Mouse (Mus musculus) left cerebral cortex, postnatal 10 days (tissue): ENCODE data around the gene Sidt2. TPM values are rescaled to one million over a fixed set of nuclear protein-coding genes. Genes with fewer than 3 reads are reported as not detected.

ENCODE experiments used
- DNase-seq, 2 experiments: peaks; one replicate each; pipeline ENCODE4 v3.0.0; 2021 to 2022; ENCODE audit warnings: low spot score in 2 of 2, mixed read lengths in 1 of 2; ENCODE audit errors: extremely low spot score in 1 of 2
- intact Hi-C: fragments of 180-260 bp; cut with DNase I; formaldehyde crosslinking; loops from one replicate; pipeline ENCODE4 v1.15.1; 2025
- total RNA-seq, 2 experiments: library from RNA; stranded (reverse); gene quantifications; 2 replicates each; pipeline ENCODE4 v1.2.3; 2021

Sidt2 gene
- total RNA-seq, 2 experiments from 2014 or later: 104 to 115 TPM

GRCm38 (mm10) chr9:45953511-45954293, 1.4 kb downstream of the Sidt2 start:
- intact Hi-C loops: no loop called here
- DNase-seq: no peak

GRCm38 (mm10) chr9:45952890-45953289, 2.2 kb downstream of the Sidt2 start:
- intact Hi-C loops: no loop called here
- DNase-seq: no peak

GRCm38 (mm10) chr9:45952057-45952456, 3.0 kb downstream of the Sidt2 start:
- intact Hi-C loops: no loop called here

GRCm38 (mm10) chr9:45946872-45947183, 8.2 kb downstream of the Sidt2 start:
- intact Hi-C loops: no loop called here
- DNase-seq: no peak

More at GRCm38 (mm10) chr9:45952057-45952456, 3.0 kb downstream of the Sidt2 start:
- no peak for DNase-seq

GRCm38 (mm10) chr9:45946182-45946871, 8.7 kb downstream of the Sidt2 start:
- intact Hi-C loops: no loop called here
- DNase-seq: no peak

GRCm38 (mm10) chr9:45945721-45946120, 9.3 kb downstream of the Sidt2 start:
- no peak for DNase-seq
- intact Hi-C loops: no loop called here

- intact Hi-C loops: no loop called here
- no peak for DNase-seq
Measured at GRCm38 (mm10) chr9:45944506-45945400, 10.3 kb downstream of the Sidt2 start.

- no peak for DNase-seq
- intact Hi-C loops: no loop called here
Measured at GRCm38 (mm10) chr9:45943628-45944505, 11.2 kb downstream of the Sidt2 start.

GRCm38 (mm10) chr9:45942916-45943315, 12.1 kb downstream of the Sidt2 start:
- no peak for DNase-seq
- intact Hi-C loops: no loop called here

GRCm38 (mm10) chr9:45942464-45942863, 12.6 kb downstream of the Sidt2 start:
- DNase-seq: no peak
- intact Hi-C loops: no loop called here

GRCm38 (mm10) chr9:45941329-45941888, 13.6 kb downstream of the Sidt2 start:
- intact Hi-C loops: no loop called here

GRCm38 (mm10) chr9:45939794-45940193, 15.3 kb downstream of the Sidt2 start:
- no peak for DNase-seq
- intact Hi-C loops: no loop called here

More at GRCm38 (mm10) chr9:45941329-45941888, 13.6 kb downstream of the Sidt2 start:
- no peak for DNase-seq

GRCm38 (mm10) chr9:45938952-45939637, 16.0 kb downstream of the Sidt2 start:
- no peak for DNase-seq
- intact Hi-C loops: no loop called here

- DNase-seq: no peak
- intact Hi-C loops: no loop called here
Measured at GRCm38 (mm10) chr9:45938088-45938487, 17.0 kb downstream of the Sidt2 start.

- DNase-seq: peak in 1 of 2 experiments; percentile 84
- intact Hi-C loops: no loop called here
Measured at GRCm38 (mm10) chr9:45936883-45937282, 18.2 kb downstream of the Sidt2 start.

GRCm38 (mm10) chr9:45935628-45936210, 19.3 kb downstream of the Sidt2 start, which contains the start of gene Tagln:
TSS of gene Tagln (minus strand) at chr9:45936058.
- peak in 1 of 2 experiments; percentile 69 for DNase-seq
- intact Hi-C loops: no loop called here
